19 mouse cellular contexts compared by ENCODE assay signal in the genomic region with DNA sequence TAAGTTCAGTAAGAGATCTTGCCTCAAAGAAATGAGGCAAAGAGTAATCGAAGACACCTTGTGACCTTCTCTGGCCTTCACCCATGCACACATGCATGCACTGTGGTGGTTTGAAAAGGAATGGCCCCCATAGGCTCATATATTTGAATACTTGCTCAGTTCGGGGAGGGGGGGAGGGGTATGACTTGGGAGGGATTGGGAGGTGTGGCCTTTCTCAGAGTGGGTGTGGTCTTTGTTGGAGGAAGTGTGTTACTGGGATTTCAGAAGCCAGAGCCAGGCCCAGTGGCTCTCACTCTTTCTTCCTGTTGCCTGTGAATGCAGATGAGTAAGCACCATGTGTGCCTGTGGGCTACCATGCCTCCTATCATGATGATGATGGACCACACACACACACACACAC.
"Had no signal": no experiment of that assay in that cellular context is flagged by ENCODE, and none has a peak within 500 bp of the region (broad histone marks: within the 10 kb centered on the region; RNA-seq: fewer than 3 reads in every experiment).

No protein-coding gene starts in this region.

- H3K27ac ChIP-seq: midbrain, embryonic 10.5 days; midbrain, embryonic 12.5 days; neural tube, embryonic 13.5 days; neural tube, embryonic 15.5 days; stomach, embryonic 15.5 days; stomach, postnatal 0 days had no signal

- H3K4me2 ChIP-seq: lung, embryonic 14.5 days; midbrain, embryonic 12.5 days; neural tube, embryonic 13.5 days; neural tube, embryonic 15.5 days; stomach, embryonic 15.5 days had no signal

- H3K4me1 ChIP-seq: stomach, embryonic 15.5 days had no signal

- H3K9me3 ChIP-seq: midbrain, embryonic 10.5 days; midbrain, embryonic 12.5 days; neural tube, embryonic 13.5 days; neural tube, embryonic 15.5 days; stomach, embryonic 15.5 days had no signal

- H3K9ac ChIP-seq: lung, embryonic 14.5 days; midbrain, embryonic 12.5 days; neural tube, embryonic 13.5 days; neural tube, embryonic 15.5 days; stomach, embryonic 15.5 days had no signal

- H3K4me3 ChIP-seq: midbrain, embryonic 10.5 days; midbrain, embryonic 12.5 days; myocyte; neural tube, embryonic 13.5 days; neural tube, embryonic 15.5 days; stomach, embryonic 15.5 days had no signal

- DNase-seq: lung, adult 18-20 months; lung, embryonic 14.5 days; lung, postnatal 10 days; lung, postnatal 4 days; midbrain, embryonic 14.5 days; retina, postnatal 1 day; right cerebral cortex, adult 18-20 months; right cerebral cortex, postnatal 14 days; thymus, adult 2 months; thymus, postnatal 25 days; thymus, postnatal 4 days had no signal

- H3K27me3 ChIP-seq: midbrain, embryonic 12.5 days; neural tube, embryonic 13.5 days; neural tube, embryonic 15.5 days; stomach, embryonic 15.5 days had no signal

- ATAC-seq: midbrain, embryonic 16.5 days had no signal

- H3K36me3 ChIP-seq: midbrain, embryonic 10.5 days; midbrain, embryonic 12.5 days; neural tube, embryonic 13.5 days; neural tube, embryonic 15.5 days; stomach, embryonic 15.5 days had no signal
